Mouse (Mus musculus) naive thymus-derived CD4-positive, alpha-beta T cell, adult 2 months (primary cell): ENCODE measurements at regions not wholly inside any gene's neighbourhood (a gene's known extent, or its start where the extent isn't known, plus 50 kb on each side); places are given as distances from the start of the nearest gene placed in this dataset.

Source experiments
- DNase-seq: peaks from one replicate; pipeline ENCODE4 v3.0.0-alpha.2; 2011; ENCODE audit warnings: low read depth

DNA sequence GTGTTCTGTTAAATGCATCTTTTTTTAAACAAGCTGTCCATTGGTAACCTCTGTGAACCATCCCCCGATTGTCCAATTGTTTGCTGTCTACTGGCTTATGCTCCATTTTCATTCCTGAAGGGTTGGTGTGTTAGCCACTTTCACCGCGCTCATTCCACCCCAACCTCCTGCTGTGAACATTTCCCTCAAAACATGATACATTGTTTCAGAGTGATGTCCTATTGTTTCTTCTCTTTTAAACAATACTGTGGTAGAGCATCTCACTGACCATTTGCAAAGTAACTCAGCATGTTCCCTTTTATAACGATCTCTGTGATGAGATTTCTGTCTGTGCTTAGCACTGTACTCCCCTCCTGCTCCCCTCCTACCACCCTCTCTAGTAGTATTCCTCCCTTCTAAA lies 240.1 kb downstream of the Irs2 start:
- DNase-seq: no peak

DNA sequence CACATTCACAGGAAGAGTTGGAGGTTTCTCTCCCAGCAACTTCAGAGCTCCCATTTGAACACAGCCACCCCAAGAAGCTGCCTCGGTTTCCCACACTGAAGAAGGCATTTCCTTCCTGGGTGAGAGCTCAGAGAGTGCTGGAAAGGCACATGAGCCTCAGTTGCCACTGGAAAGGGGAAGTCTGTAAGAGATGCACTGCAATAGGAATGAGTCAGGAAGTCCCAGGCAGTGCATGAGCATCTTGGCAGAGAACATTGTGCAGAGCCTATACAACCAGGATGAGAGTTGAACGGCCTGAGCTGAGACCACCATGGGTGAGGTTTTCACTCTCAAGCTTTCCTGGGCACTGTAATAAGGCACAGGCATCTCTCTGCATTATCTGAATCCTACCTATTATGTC lies 244.4 kb downstream of the Irs2 start:
- DNase-seq: no peak

DNA sequence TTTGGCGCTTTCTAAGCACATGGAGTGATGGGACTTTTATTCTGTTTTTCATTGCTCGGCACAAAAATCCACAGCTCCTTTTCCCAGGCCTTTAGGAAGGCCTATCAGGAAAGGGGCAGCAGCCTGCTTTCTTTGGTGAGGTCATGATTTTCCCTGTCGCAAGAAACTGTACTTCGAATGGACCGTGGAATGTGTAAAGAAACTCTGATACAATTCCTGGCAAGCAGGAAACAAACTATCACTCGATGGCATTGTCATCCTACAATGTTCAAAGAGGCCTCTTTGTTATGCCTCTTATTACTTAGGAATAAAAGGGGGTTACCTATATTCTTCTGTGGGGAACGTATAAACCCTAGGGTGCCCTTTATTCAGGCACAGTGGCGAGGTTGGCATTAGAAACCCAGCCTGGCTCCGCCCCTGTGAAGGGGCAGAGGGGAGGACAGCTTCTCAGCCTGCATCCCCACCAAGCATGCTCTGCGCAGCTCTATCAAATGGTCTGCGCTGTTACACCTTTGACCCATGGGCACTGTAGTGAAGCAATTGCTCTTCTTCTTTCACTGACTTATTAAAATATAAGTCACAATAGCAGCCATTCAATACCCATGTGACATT lies 246.5 kb downstream of the Irs2 start:
- no peak for DNase-seq

DNA sequence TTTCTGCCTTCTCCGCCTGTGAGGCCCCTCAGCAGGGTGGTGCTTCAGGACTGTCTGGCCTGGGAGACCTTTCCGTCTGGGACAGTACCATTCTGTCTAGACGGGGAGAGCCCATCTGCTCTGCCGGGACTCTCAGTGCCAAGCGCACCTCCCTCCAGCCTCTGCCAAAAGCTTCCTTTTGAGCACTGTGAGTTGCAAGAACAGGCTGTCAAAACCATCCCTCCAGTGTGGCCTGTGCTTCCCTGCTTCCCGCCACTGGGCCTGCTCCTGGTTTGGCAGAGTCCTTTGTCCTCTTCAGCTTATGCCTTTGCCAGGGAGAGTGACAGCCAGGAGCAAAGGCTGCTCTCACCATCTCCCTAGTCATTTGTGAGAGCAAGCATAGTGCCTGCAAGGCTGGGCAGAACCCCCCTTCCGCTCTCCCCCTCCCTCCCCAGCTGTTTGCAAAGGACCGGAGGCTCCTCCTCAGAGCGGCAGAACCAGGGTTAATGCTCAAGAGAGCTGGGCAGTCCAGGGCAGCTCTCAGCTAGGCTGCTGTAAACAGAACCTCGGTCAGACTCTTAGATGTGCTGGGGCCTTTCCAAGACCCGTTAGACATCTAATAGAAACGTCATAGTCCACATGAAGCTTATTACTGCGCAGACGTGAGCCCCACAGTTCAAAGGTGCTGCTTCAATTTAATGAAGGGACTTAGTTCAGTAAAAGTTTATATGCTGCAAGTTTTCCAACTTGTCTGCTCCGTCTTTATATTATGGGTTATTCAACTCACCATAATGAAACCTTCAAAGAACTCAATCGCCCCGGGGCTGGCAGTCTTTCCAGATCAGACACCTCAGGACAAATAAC lies 247.2 kb downstream of the Irs2 start:
- DNase-seq: no peak

DNA sequence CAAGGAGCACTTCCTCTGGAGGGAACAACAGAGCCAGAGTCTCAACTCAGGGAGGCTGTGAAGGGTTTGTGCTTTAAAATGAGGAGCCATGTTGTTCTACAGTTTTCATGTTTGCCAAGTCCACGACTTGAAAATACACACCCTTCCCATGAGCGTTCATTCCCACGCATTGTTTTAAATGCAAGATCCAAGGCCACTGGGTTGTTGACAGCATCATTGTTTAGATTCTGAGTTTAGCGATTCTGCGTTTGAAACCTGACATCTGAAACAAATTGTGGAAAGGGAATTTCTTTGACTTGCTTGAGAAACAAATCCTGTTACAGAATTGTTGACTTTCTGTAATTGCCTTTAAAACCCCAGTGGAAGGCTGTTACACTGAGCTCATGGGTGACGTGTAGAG lies 248.0 kb downstream of the Irs2 start:
- DNase-seq: no peak

DNA sequence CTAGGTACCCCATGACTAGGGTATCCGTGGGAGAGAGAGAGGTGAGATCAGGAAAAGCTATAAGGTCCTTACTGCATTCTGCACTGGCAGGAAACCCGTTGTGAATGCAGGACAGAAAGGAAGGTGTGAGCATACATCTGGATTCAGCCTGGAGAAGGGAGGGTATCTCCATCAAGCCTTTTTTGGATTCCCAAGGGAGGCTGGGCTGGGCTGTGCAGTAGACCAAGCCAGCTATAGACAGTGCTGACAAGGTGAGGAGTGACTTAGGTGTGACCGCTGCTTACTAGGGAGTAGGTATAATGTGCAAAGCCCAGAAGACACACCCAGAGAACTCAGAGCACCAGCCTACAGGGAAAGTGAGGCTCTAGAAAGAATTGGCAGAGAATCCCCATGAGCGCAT lies 250.1 kb downstream of the Irs2 start:
- no peak for DNase-seq

DNA sequence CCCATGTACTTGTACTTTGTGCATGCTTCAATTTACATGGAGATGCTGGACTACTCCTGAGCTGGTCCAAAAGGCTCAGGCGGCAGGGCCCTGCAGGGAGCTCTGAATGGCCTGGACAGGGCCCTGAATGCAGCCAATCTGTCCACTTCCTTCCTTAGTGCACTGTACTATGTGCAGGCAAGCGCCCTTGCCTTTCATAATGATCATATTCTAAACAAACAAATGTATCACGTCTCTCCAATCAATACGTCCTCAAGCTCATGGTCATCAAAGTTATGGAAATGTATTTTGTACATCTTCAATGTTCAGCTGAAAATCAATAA lies 253.3 kb downstream of the Irs2 start:
- DNase-seq: no peak

DNA sequence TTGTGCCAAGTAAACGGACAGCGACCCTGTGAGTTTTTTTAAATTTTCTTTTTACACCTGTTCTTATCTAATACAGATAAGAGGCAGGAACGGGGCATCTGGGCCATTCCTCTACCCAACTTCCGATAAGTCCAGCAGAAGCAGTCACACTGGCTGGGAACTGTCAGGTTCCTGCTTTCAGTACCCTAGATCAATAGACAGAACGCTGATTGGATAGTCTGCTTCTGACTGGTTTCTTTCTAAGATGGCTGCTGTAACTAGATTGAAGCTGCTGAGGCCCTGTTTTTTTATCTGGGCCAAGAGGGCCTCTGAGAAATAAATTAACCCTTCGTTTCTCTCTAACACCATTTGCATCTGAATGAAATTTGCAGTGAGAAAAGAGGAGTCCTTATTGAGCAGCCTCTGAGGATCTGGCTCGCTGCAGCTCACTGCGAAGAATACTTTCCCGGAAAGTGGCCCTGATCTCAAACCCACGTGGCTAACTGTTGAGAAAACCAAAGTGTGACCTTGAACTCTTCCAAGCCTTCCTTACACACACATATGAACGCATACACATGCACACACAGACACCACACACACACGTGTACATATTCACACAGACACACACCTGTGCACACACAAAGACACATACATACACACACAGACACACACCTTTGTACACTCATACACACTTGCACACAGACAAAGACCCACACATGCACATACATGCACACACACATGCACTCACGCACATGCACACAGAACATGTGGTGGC lies 253.8 kb downstream of the Irs2 start:
- DNase-seq: no peak

DNA sequence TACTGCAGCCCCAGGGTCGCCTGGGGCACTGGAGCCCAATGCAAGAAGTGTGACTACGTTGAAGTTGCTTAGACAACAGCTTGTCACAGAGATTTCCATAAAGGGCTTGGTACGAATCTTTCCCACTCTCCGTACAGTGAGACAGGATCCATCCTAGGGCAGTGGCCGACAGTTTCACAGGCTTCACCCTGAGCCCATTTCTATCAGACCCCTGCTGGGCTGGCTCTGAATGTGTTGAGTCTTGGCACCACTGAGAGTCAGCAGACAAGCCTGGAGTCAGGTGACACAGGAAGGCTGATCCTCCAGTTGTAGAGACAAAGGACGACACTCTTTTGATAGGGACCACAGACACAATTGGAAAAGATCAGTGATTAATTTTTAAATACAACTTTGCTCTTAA lies 255.2 kb downstream of the Irs2 start:
- no peak for DNase-seq

DNA sequence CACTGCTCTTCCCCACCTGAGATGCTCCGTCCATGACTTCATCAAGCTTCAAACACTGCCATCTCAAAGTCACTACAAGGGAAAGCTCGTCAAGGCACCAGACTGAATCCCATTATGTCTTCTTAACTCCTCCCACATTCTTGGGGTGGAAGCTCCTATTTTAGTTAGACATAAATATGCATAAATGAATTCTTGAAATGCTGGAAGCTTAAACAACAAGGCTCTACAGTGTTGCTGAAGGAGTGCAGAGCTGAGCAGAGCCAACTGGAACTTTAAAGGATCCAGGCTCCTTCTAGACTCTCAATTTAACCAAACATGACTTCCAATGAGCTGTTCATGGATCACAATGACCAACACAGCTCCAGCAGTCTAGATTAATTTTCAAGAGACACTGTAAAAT lies 261.1 kb downstream of the Irs2 start:
- no peak for DNase-seq

DNA sequence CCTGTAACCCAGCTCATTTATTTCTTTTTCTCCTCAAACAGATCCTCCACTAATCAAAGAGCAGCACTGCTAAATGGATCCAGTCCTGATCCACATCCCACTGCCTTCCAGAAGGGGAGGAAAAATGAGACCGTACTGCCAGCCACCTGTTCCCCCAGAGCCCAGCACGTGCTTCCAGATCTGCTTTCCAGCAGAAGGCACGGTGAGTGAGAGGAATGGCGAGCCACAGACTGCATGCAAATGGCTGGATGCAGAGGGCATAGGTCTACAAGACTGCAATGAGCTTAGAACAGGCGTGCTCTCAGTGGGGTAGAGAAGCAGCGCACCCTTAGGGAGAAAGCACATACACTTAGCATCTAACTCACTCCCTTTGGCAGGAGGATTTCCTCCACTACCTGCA lies 265.0 kb downstream of the Irs2 start:
- no peak for DNase-seq

DNA sequence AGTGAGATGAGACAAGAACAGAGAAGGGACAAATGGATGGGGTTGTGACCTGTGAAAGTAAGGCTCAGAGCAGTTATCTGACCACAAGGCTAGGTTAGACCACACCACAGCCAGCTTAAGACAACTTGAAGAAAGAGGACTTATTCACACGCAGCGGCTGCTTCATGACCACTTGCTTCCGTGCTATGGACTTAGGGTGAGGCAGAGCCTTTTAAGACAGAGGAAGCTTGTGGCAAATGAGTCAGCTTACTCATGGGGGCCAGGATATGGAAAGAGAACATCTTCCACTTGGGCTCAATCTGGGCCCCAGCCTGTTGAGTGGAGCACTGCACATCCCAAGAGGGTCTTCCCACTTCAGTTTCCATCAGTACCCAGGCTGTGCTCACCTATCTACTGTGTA lies 267.4 kb downstream of the Irs2 start:
- DNase-seq: no peak

DNA sequence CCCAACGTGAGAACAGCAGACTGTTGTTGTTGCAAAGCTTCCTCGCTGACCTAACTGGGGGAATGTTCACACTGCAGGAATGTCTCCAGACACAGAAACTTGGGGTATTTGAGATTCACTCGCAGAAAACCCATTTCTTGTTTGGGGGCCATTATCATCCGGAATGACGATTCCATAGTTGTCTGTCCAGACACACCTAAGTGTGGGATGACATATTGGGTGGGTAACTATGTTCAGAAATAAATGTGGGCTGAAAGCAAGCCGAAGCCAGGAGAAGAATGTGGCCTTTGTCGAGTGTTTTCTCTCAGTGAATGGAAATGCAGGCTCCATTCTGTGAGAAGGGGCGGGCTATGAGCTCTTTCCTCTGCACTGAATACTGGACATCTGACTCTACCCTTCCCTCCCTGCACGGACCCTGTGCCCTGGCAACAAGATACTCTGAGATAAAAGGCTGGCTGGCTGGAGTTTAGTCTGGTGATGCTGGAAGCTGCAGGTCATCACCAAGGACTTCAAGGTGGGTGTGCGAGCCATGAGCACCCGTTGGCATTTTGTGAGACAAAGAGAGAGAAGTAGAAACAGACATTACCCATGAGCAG lies 269.7 kb downstream of the Irs2 start:
- DNase-seq: no peak

DNA sequence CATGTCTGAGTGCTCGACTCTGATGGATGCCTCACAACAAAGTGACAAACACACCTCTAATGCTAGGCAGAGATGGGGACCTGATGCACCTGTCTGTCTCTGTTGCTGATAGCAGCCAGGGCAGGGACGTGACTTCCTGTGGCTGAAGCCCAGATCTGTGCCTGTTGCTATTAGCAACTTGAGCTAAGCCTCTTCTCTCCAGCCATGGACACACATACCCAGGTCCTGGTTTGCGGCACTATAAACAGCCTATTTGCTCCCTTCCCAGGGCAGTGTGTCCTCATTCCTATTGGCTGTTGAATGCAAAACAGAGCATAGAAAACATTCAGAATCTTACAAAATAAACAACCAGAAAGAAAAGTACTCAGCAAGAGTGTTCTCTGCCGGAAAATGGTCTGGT lies 273.5 kb downstream of the Irs2 start:
- no peak for DNase-seq

DNA sequence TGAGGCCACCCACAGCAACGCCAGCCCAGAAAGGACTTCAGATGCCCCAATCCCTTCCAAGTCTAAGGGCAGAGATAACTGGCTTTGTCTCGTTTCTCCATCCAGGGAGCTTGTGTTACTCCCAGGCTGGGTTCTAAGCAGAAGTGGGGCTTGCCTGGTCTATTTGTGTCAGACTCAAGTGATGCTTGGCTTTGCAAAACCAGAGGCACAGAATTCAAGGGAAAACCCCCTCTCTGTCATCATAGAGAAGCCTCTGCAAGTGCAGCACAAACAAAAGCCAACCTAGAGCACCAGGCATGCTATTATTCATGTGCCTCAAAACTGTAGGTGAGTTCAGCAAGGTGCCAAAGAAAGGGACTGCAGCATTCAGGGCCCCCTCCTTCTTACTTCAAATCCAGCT lies 284.9 kb downstream of the Irs2 start:
- no peak for DNase-seq

DNA sequence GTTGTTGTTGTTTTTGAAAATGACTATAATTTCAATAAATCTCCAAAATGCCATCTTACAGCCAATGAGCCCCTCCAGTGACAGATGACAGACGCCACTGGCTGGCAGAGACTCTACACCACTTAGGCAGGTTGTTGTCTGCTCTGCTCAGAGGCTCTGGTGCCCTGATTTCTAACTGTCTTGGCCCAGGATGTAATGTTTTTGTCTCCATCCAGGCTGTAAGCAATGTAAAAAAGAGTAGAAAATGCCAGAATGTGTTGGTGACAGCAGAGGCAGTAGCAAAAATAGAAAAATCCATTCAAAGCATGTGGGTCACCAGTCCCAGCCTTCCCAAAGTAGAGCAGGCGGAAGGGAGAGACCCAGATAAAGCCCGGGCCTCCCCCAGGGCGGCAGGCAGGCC lies 285.5 kb downstream of the Irs2 start:
- DNase-seq: no peak

DNA sequence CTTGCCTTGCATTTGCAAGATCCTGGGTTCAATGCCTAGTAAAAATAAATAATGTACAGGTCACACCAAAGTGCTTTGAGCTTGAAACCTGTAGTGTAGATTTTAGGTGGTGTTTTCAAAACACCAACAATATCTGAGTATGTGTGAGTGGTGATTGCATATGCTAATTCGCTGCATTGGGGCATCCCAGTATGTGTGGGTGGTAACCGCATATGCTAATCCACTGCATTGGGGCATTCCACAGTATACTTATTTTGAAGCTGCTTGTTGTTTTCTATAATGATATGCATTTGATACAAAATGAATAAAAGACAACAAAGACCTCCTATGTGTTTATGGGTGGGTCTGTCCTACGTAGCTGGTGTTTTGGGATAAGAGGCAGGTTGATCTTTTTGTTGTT lies 285.9 kb downstream of the Irs2 start:
- DNase-seq: no peak

DNA sequence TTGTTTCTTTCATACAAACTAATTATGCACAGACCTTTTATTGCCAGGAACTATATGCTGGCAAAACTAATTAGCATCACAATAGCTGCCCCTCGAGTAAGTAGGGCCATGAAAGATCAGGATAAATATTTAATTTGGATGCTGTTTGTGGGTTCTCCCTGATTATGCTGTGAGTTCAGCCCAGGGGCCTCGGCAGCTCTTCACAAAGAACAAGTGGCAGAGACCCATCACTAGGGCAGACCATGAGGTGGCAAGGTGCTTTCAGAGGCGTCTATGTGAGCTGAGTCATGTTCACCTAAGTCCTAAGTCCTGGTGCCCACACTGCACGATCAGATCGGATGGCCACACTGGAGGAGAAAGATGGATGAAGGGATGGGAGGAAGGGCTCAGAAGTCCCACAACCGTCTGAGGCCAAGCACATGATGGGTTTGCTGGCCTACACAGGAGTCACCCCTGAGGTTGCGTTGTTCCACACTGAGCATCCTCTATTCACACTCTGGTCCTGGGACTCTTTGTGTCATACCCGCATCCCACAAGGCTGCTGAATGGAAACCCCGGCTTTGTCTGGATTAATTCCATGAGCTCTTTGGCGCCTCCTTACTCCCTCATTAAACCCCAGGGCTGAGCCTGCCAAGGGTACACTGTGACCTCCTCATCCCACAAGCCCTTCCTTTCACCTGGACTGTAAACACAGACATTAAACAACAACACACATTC lies 287.0 kb downstream of the Irs2 start:
- no peak for DNase-seq

DNA sequence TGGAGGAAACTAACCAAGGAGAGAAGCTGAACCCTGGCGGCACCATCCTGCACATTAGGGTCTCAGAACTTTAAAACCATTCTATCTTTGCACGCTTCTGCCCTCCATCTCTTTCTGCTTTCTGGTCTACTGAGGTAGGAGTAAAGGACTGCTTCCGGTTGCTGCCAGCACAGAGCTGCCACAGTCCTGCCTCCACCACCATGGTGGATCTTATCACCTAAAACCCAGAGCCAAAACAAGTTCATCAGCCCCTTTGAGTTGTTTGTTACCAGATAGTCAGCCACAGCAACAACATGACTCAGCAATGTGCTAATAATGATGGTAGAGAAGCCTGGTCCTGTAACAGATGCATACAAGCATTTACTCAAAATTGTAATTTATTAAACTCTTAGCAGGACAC lies 287.9 kb downstream of the Irs2 start:
- no peak for DNase-seq

DNA sequence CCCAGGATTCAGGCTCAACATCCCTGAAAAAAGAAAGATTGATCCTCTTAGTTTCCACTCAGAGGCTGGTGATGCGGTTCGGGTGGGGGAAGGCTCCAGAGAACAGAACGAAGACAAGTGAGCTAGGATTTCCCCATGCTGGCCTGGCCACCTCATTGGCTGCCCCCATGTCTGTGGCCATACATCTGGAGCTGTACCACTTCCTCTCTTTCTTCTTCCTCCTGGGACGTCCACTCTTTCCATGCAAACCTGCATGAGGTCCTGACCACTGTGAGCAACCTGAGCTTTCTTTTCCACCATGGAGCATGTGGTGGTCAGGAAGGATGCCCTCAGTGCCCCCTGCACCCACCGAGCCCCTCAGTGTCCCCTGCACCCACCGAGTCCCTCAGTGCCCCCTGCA lies 288.8 kb downstream of the Irs2 start:
- DNase-seq: no peak

DNA sequence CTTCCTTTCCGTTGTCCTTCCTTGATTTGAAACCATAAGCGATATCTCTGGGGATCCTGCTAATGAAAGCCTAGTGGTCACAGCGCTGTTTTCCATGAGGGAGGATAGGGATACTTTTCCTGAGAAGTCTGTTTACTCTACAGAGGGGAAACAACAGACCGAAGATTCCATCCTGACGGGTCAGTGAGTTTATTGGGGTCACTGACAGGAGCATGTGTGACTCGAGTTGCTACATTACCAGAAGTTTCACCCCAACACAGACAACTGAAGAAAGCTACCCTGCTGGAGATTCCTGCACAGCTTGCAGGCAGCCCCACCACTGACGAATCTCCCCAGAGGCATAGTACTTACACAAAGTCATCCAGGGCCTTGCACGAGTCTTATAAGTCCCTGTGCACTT lies 291.0 kb downstream of the Irs2 start:
- no peak for DNase-seq

DNA sequence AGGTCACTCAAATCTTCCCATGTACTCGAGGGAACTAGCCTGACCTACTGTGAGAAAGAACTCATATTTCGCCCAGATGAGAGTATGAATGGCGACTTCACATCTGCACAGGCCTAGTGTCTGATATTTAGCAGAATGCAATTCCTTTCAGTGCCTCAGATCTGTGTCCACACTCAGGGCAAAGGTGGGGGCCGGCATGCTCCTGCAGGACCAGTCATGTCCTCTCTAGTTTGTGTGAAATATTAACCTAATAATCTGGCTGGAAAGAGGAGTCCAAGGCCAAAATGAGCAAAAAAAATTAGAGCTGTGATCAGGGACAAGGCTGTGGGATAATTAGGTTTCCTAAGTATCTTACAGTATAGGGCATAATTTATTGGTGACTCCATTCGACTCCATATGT lies 292.1 kb downstream of the Irs2 start:
- DNase-seq: no peak
